Mouse (Mus musculus) thymus, adult 2 months (tissue): Measurements from ENCODE around the gene Cdt1. TPM values are rescaled to one million over a fixed set of nuclear protein-coding genes. Genes with fewer than 3 reads are reported as not detected.

Experiments
- DNase-seq: peaks from one replicate; pipeline ENCODE4 v3.0.0; 2021
- H3K27ac ChIP-seq: fragments of 200-500 bp; 2 replicates; pipeline ENCODE4 v1.5.1; 2012; ENCODE audit warnings: low read length, control low read depth; ENCODE audit not compliant: control insufficient read depth, insufficient read depth
- H3K27me3 ChIP-seq: fragments of 200-500 bp; 2 replicates; pipeline ENCODE4 v1.6.1; 2012; ENCODE audit warnings: mild to moderate bottlenecking, low read length, moderate library complexity, mixed read lengths; ENCODE audit not compliant: control insufficient read depth, insufficient read depth
- H3K36me3 ChIP-seq: fragments of 200-500 bp; 2 replicates; pipeline ENCODE4 v1.6.1; 2012; ENCODE audit warnings: mild to moderate bottlenecking, low read length, moderate library complexity; ENCODE audit not compliant: control insufficient read depth, insufficient read depth
- H3K4me1 ChIP-seq: fragments of 200-500 bp; replicated peaks from 2 replicates; pipeline ENCODE4 v1.6.1; 2012; ENCODE audit warnings: low read length; ENCODE audit not compliant: control insufficient read depth, insufficient read depth
- H3K4me3 ChIP-seq: fragments of 200-500 bp; 2 replicates; pipeline ENCODE4 v1.5.1; 2012; ENCODE audit warnings: mild to moderate bottlenecking, low read length, control low read depth, moderate library complexity; ENCODE audit not compliant: control insufficient read depth, insufficient read depth
- CTCF ChIP-seq: fragments of 200-500 bp; IDR thresholded peaks from 2 replicates; pipeline ENCODE4 v1.5.1; 2012; ENCODE audit warnings: mild to moderate bottlenecking, control low read depth, low read length, moderate library complexity, borderline replicate concordance; ENCODE audit not compliant: control insufficient read depth, poor library complexity, insufficient read depth; ENCODE audit errors: extremely low read depth
- POLR2A ChIP-seq: fragments of 200-500 bp; IDR thresholded peaks from 2 replicates; pipeline ENCODE4 v1.6.1; 2012; ENCODE audit warnings: mild to moderate bottlenecking, low read length, control low read depth, moderate library complexity; ENCODE audit not compliant: control insufficient read depth, poor library complexity, insufficient read depth; ENCODE audit errors: extremely low read depth
- WGBS: fragments of 180-500 bp; shearing (Covaris S2); methylation state at CpG from one replicate; pipeline ENCODE4 v1.1.7; 2018; 5-methylcytosine and 5-hydroxymethylcytosine counted together
- polyA plus RNA-seq: library from polyadenylated mRNA; depleted of rRNA; stranded (reverse); fragments of >200 nt; gene quantifications from 2 replicates; pipeline ENCODE4 v1.2.3, GENCODE M21; 2012; rRNA removed

The Cdt1 gene
- polyA plus RNA-seq: 136 and 210 TPM in 2 replicates

GRCm38 (mm10) chr8:122567361-122568108 is at the start of gene Cdt1:
TSS of gene Cdt1 (plus strand) at chr8:122568015.
- Histone ChIP-seq H3K27ac (peak within 1 kb of the TSS; percentile 67), H3K27me3 (no peaks in the 10 kb centered on the region), H3K4me3 (peak within 1 kb of the TSS; percentile 62), H3K4me1 (peaks cover 24% of the 10 kb centered on the region), H3K36me3 (peaks cover 23% of the 10 kb centered on the region)
- peak; percentile 54; the same call in 1 of the 2 replicates for TF ChIP-seq POLR2A
- TF ChIP-seq CTCF: 0 out of 2 replicates have a peak, but pooled peaks have one; percentile 12
- WGBS: under 1% methylated on average over 62 of the region's 62 CpGs
- peak; percentile 96 for DNase-seq

- Histone ChIP-seq H3K4me1 (no peaks in the 10 kb centered on the region; the same call in 1 of the 2 replicates), H3K27me3 (no peaks in the 10 kb centered on the region), H3K4me3 (no peak overlapping the region), H3K36me3 (no peaks in the 10 kb centered on the region), H3K27ac (no peak overlapping the region)
- DNase-seq: no peak
- TF ChIP-seq CTCF (no peak), POLR2A (no peak)
- WGBS: 96% methylated on average over 11 of the region's 11 CpGs
Observed at GRCm38 (mm10) chr8:122520611-122521010, 47.2 kb upstream of the Cdt1 start.

- Histone ChIP-seq H3K27ac (no peak overlapping the region), H3K4me3 (no peak overlapping the region), H3K36me3 (no peaks in the 10 kb centered on the region), H3K4me1 (peaks cover 15% of the 10 kb centered on the region), H3K27me3 (no peaks in the 10 kb centered on the region)
- TF ChIP-seq POLR2A (no peak), CTCF (no peak)
- 92% methylated on average over 14 of the region's 14 CpGs for WGBS
- DNase-seq: no peak
Observed at GRCm38 (mm10) chr8:122522796-122523651, 44.8 kb upstream of the Cdt1 start.

- Histone ChIP-seq H3K36me3 (no peaks in the 10 kb centered on the region), H3K4me3 (no peak overlapping the region), H3K27ac (no peak overlapping the region), H3K27me3 (no peaks in the 10 kb centered on the region), H3K4me1 (peaks cover 15% of the 10 kb centered on the region)
- 88% methylated on average over 23 of the region's 23 CpGs for WGBS
- DNase-seq: no peak
- TF ChIP-seq POLR2A (no peak), CTCF (no peak)
Observed at GRCm38 (mm10) chr8:122523652-122524360, 44.0 kb upstream of the Cdt1 start.

GRCm38 (mm10) chr8:122524506-122524905 is 43.3 kb upstream of the Cdt1 start:
- DNase-seq: no peak
- WGBS: 97% methylated on average over 6 of the region's 6 CpGs
- Histone ChIP-seq H3K27me3 (no peaks in the 10 kb centered on the region), H3K4me3 (no peak overlapping the region), H3K4me1 (peaks cover 15% of the 10 kb centered on the region), H3K36me3 (no peaks in the 10 kb centered on the region), H3K27ac (no peak overlapping the region)
- no peak for TF ChIP-seq POLR2A
- TF ChIP-seq CTCF: no peak

- H3K4me1 ChIP-seq: peaks cover 15% of the 10 kb centered on the region
- H3K27me3 ChIP-seq: no peaks in the 10 kb centered on the region
- TF ChIP-seq CTCF (no peak), POLR2A (no peak)
- no peaks in the 10 kb centered on the region for H3K36me3 ChIP-seq
- DNase-seq: no peak
- WGBS: 90% methylated on average over 6 of the region's 6 CpGs
- no peak overlapping the region for H3K4me3 ChIP-seq
- no peak overlapping the region for H3K27ac ChIP-seq
Observed at GRCm38 (mm10) chr8:122525004-122525403, 42.8 kb upstream of the Cdt1 start.
